Mouse (Mus musculus) lung, postnatal 0 days (tissue): Measurements from ENCODE around the gene Tjp3.

Source experiments
- CTCF ChIP-seq: IDR thresholded peaks from 2 replicates; pipeline ENCODE4 v1.5.1; 2016; ENCODE audit warnings: antibody characterized with exemption, mild to moderate bottlenecking
- EP300 ChIP-seq: IDR thresholded peaks from 2 replicates; pipeline ENCODE4 v1.6.1; 2016; ENCODE audit warnings: antibody characterized with exemption, mild to moderate bottlenecking, control low read depth

DNA sequence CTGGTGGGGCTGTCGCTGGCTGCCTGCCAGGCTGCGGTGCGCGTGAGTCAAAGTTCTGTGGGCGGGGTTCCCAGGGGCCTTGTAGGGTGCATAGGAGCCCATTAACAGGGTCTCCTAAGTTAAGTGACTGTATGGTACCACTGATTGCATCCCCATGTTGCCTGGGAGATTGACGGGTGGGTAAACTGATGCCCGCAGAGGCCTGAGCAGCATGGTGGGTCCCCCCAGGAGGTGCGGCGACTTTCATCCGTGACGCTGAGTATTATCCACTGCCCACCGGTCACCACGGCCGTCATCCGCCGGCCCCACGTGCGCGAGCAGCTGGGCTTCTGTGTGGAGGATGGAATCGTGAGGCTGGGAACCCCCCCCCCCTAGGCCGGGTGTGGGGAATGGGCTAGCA, 19.0 kb downstream of the Tjp3 start:
- no peak for TF ChIP-seq CTCF
- TF ChIP-seq EP300 = no peak
